26 mouse cellular contexts compared by ENCODE assay signal in genomic region chr2:38142210-38142609, GRCm38 (mm10).
DNase-seq lines count a peak whose midpoint lies in the region; ATAC-seq and TF ChIP-seq lines count a peak whose summit lies in the region.
"Had no signal": no experiment of that assay in that cellular context is flagged by ENCODE, and none has a peak within 500 bp of the region (broad histone marks: within the 10 kb centered on the region; RNA-seq: fewer than 3 reads in every experiment).

No protein-coding gene starts in this region.

- H3K4me2 ChIP-seq in forebrain, embryonic 11.5 days (ENCODE audit: low read depth, low read length, severe bottlenecking), result no peak overlapping the region
- no peak overlapping the region for H3K4me2 ChIP-seq in forebrain, postnatal 0 days (ENCODE audit: low read depth)
- H3K4me2 ChIP-seq in midbrain, embryonic 11.5 days, result no peak overlapping the region
- H3K4me2 ChIP-seq in midbrain, embryonic 14.5 days (ENCODE audit: low read length), result no peak overlapping the region
- no peak overlapping the region for H3K4me2 ChIP-seq in forebrain, embryonic 15.5 days (replicated peaks)
- H3K4me2 ChIP-seq: heart, embryonic 13.5 days; hindbrain, embryonic 14.5 days; limb, embryonic 12.5 days; neural tube, embryonic 13.5 days had no signal

- H3K9me3 ChIP-seq in forebrain, embryonic 11.5 days (ENCODE audit: control insufficient read depth, low read length), result no peaks in the 10 kb centered on the region
- H3K9me3 ChIP-seq in forebrain, postnatal 0 days (ENCODE audit: low read length), result no peaks in the 10 kb centered on the region
- no peaks in the 10 kb centered on the region for H3K9me3 ChIP-seq in midbrain, embryonic 11.5 days (ENCODE audit: control insufficient read depth, low read length)
- H3K9me3 ChIP-seq in midbrain, embryonic 14.5 days (ENCODE audit: control insufficient read depth, low read length), result no peaks in the 10 kb centered on the region
- H3K9me3 ChIP-seq in forebrain, embryonic 15.5 days, result no peaks in the 10 kb centered on the region
- H3K9me3 ChIP-seq: heart, embryonic 13.5 days; limb, embryonic 12.5 days; neural tube, embryonic 13.5 days had no signal

- no peaks in the 10 kb centered on the region for H3K36me3 ChIP-seq in forebrain, embryonic 11.5 days (ENCODE audit: control insufficient read depth, insufficient read depth, low read length)
- no peaks in the 10 kb centered on the region for H3K36me3 ChIP-seq in forebrain, postnatal 0 days (ENCODE audit: insufficient read depth)
- H3K36me3 ChIP-seq in midbrain, embryonic 11.5 days (ENCODE audit: control insufficient read depth, insufficient read depth, low read length), result no peaks in the 10 kb centered on the region
- H3K36me3 ChIP-seq in midbrain, embryonic 14.5 days (ENCODE audit: control insufficient read depth, insufficient read depth, low read length), result no peaks in the 10 kb centered on the region
- no peaks in the 10 kb centered on the region for H3K36me3 ChIP-seq in forebrain, embryonic 15.5 days
- H3K36me3 ChIP-seq: heart, embryonic 13.5 days; limb, embryonic 12.5 days; neural tube, embryonic 13.5 days had no signal

- TF ChIP-seq CTCF in forebrain, postnatal 0 days (IDR thresholded peaks at IDR 0.05; ENCODE audit: low read depth), result no peak

- ATAC-seq in forebrain, embryonic 11.5 days (replicated peaks; ENCODE audit: low FRiP score), result no peak
- no peak for ATAC-seq in forebrain, postnatal 0 days
- no peak for ATAC-seq in midbrain, embryonic 11.5 days (ENCODE audit: low FRiP score)
- no peak for ATAC-seq in midbrain, embryonic 14.5 days (ENCODE audit: low FRiP score, low TSS enrichment)
- no peak for ATAC-seq in forebrain, embryonic 15.5 days (replicated peaks)
- ATAC-seq: intestine, postnatal 0 days had no signal

- 53% methylated on average over 2 of the region's 2 CpGs for WGBS in forebrain, embryonic 11.5 days
- WGBS in forebrain, postnatal 0 days, result 34% methylated on average over 2 of the region's 2 CpGs
- 71% methylated on average over 2 of the region's 2 CpGs for WGBS in midbrain, embryonic 11.5 days
- 59% methylated on average over 2 of the region's 2 CpGs for WGBS in midbrain, embryonic 14.5 days
- WGBS in forebrain, embryonic 15.5 days, result 39% methylated on average over 2 of the region's 2 CpGs

- H3K27me3 ChIP-seq in forebrain, embryonic 11.5 days (ENCODE audit: control insufficient read depth, insufficient read depth, low read length), result no peaks in the 10 kb centered on the region
- H3K27me3 ChIP-seq in forebrain, postnatal 0 days (ENCODE audit: insufficient read depth, low read length), result no peaks in the 10 kb centered on the region
- 0 out of 2 replicates have a peak, but pooled peaks cover 3% of the 10 kb centered on the region for H3K27me3 ChIP-seq in midbrain, embryonic 11.5 days (ENCODE audit: control insufficient read depth, insufficient read depth, low read length)
- no peaks in the 10 kb centered on the region for H3K27me3 ChIP-seq in midbrain, embryonic 14.5 days (ENCODE audit: control insufficient read depth, insufficient read depth, low read length)
- H3K27me3 ChIP-seq in forebrain, embryonic 15.5 days, result no peaks in the 10 kb centered on the region
- H3K27me3 ChIP-seq: heart, embryonic 13.5 days; limb, embryonic 12.5 days; neural tube, embryonic 13.5 days had no signal

- H3K4me3 ChIP-seq in forebrain, embryonic 11.5 days (ENCODE audit: low read depth, low read length), result no peak overlapping the region
- no peak overlapping the region for H3K4me3 ChIP-seq in forebrain, postnatal 0 days (ENCODE audit: low read depth, low read length)
- no peak overlapping the region for H3K4me3 ChIP-seq in midbrain, embryonic 11.5 days (ENCODE audit: low read depth, low read length)
- no peak overlapping the region for H3K4me3 ChIP-seq in midbrain, embryonic 14.5 days (replicated peaks; ENCODE audit: low read depth, low read length)
- H3K4me3 ChIP-seq in forebrain, embryonic 15.5 days, result no peak overlapping the region
- H3K4me3 ChIP-seq: heart, embryonic 13.5 days; left cerebral cortex, adult 2 months; limb, embryonic 12.5 days; neural tube, embryonic 13.5 days had no signal

- peak overlapping the region; percentile 83 for H3K27ac ChIP-seq in forebrain, embryonic 11.5 days (ENCODE audit: low read depth, low read length)
- no peak overlapping the region for H3K27ac ChIP-seq in forebrain, postnatal 0 days (ENCODE audit: low read depth, low read length)
- H3K27ac ChIP-seq in midbrain, embryonic 11.5 days (ENCODE audit: low read depth, low read length), result no peak overlapping the region
- H3K27ac ChIP-seq in midbrain, embryonic 14.5 days (replicated peaks; ENCODE audit: low read depth, low read length), result no peak overlapping the region
- peak overlapping the region; percentile 78 for H3K27ac ChIP-seq in forebrain, embryonic 15.5 days (replicated peaks)
- H3K27ac ChIP-seq: heart, embryonic 13.5 days; hindbrain, embryonic 14.5 days; left cerebral cortex, adult 2 months; limb, embryonic 12.5 days; liver, embryonic 14.5 days; neural tube, embryonic 13.5 days had no signal

- DNase-seq in forebrain, embryonic 11.5 days (ENCODE audit: low spot score), result no peak
- DNase-seq in forebrain, postnatal 0 days, result no peak
- DNase-seq in midbrain, embryonic 11.5 days (ENCODE audit: low spot score, missing footprints), result peak; percentile 80
- DNase-seq in midbrain, embryonic 14.5 days, result no peak
- peak; percentile 64 for DNase-seq in adipocyte (ENCODE audit: low spot score)
- no peak for DNase-seq in lung, postnatal 25 days (ENCODE audit: low spot score)
- no peak for DNase-seq in gastrocnemius, postnatal 4 days (ENCODE audit: low spot score in 2 of 2)
- DNase-seq: adrenal gland, adult 2 months; cerebellum, adult 8-10 months; cerebellum, postnatal 36 days; heart, postnatal 10 days; kidney, adult 9 months; kidney, postnatal 10 days; lung, adult 2 months; lung, postnatal 10 days; right cerebral cortex, postnatal 4 days; thymus, adult 2 months; thymus, postnatal 4 days had no signal

- peaks cover 16% of the 10 kb centered on the region for H3K4me1 ChIP-seq in forebrain, embryonic 11.5 days (replicated peaks; ENCODE audit: control insufficient read depth, insufficient read depth, low read length)
- H3K4me1 ChIP-seq in forebrain, postnatal 0 days (ENCODE audit: insufficient read depth), result peaks cover 15% of the 10 kb centered on the region
- peaks cover 38% of the 10 kb centered on the region for H3K4me1 ChIP-seq in midbrain, embryonic 11.5 days (ENCODE audit: control insufficient read depth, insufficient read depth, low read length)
- peaks cover 58% of the 10 kb centered on the region for H3K4me1 ChIP-seq in midbrain, embryonic 14.5 days (ENCODE audit: control insufficient read depth, insufficient read depth, low read length)
- H3K4me1 ChIP-seq in forebrain, embryonic 15.5 days, result peaks cover 55% of the 10 kb centered on the region

- H3K9ac ChIP-seq in forebrain, embryonic 11.5 days (ENCODE audit: low read length), result no peak overlapping the region
- no peak overlapping the region for H3K9ac ChIP-seq in forebrain, postnatal 0 days
- no peak overlapping the region for H3K9ac ChIP-seq in midbrain, embryonic 11.5 days (ENCODE audit: low read length)
- H3K9ac ChIP-seq in midbrain, embryonic 14.5 days (replicated peaks; ENCODE audit: low read length), result no peak overlapping the region
- H3K9ac ChIP-seq in forebrain, embryonic 15.5 days (replicated peaks), result no peak overlapping the region
- H3K9ac ChIP-seq: heart, embryonic 13.5 days; hindbrain, embryonic 14.5 days; limb, embryonic 12.5 days; liver, embryonic 14.5 days; neural tube, embryonic 13.5 days had no signal

Comparison
In these comparisons a context has a peak if more than half of its experiments do, and no peak if none do; other contexts are left out.
1. DNase-seq: peak in midbrain, embryonic 11.5 days (single experiment) and adipocyte (single experiment); none in forebrain, embryonic 11.5 days (single experiment), forebrain, postnatal 0 days (single experiment), midbrain, embryonic 14.5 days (single experiment), lung, postnatal 25 days (single experiment) and gastrocnemius, postnatal 4 days (0 of 2).
2. H3K27ac ChIP-seq: peak in forebrain, embryonic 11.5 days (single experiment) and forebrain, embryonic 15.5 days (single experiment); none in forebrain, postnatal 0 days (single experiment), midbrain, embryonic 11.5 days (single experiment) and midbrain, embryonic 14.5 days (single experiment).